Mouse (Mus musculus): ENCODE data around the gene Slc31a1. TPM values are rescaled to one million over a fixed set of nuclear protein-coding genes. Genes with fewer than 3 reads are reported as not detected.

Gene Slc31a1
- polyA plus RNA-seq, 1 experiment from 2014 or later = 54.3 TPM

DNA sequence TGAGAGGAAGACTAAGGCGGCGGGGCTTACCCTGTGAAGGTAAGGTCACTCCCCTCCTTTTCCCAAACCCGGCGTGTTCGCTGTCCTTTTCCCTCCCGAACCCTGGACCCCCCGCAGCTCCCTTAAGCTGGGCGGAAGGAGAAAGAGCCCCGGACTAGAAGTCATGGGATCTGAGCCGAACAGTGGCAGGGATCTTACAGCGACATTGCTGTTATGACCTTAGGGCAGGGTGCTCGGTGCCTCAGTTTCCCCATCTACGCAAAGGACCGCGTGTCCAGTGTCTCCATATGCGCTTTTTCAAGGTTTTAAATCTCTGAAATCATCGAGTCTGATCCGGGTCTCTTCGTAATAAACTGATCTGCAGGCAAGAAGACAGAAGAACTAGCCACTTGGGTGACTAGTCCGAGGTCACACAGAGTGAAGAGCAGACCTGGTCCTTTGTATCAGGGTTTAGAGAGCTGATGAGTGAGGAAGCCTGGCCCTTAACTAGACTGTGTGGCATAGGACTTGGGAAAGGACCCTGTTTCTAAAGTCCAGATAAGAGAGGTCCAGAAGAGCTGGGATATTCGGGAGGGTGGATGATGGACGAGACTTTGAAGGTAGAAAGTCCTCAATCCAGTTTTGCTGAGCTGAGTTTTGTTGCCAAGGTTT lies 403 bp downstream of the Slc31a1 start:
- H3K27me3 ChIP-seq (ENCODE audit: insufficient read depth, low read length) = no peaks in the 10 kb centered on the region
- H3K4me3 ChIP-seq (ENCODE audit: low read depth, low read length) = peak overlapping the region; percentile 76
- no peaks in the 10 kb centered on the region for H3K9me3 ChIP-seq (ENCODE audit: low read length)
- ATAC-seq (peak; percentile 15), DNase-seq (no peak)
- H3K27ac ChIP-seq (ENCODE audit: low read depth) = peak overlapping the region; percentile 86
- peak overlapping the region; percentile 78 for H3K9ac ChIP-seq (replicated peaks)
- H3K36me3 ChIP-seq (replicated peaks; ENCODE audit: insufficient read depth, low read length) = peaks cover 4% of the 10 kb centered on the region; the same call in 1 of the 2 replicates
- H3K4me1 ChIP-seq (ENCODE audit: insufficient read depth) = peaks cover 30% of the 10 kb centered on the region
- TF ChIP-seq EP300 (IDR thresholded peaks at IDR 0.05; ENCODE audit: low read depth) (no peak), CTCF (IDR thresholded peaks at IDR 0.05; ENCODE audit: low read depth) (no peak)
- WGBS (ENCODE audit: insufficient replicate concordance) = 0% methylated on average over 22 of the region's 22 CpGs
- peak overlapping the region; percentile 88 for H3K4me2 ChIP-seq (ENCODE audit: low read depth, low read length)

DNA sequence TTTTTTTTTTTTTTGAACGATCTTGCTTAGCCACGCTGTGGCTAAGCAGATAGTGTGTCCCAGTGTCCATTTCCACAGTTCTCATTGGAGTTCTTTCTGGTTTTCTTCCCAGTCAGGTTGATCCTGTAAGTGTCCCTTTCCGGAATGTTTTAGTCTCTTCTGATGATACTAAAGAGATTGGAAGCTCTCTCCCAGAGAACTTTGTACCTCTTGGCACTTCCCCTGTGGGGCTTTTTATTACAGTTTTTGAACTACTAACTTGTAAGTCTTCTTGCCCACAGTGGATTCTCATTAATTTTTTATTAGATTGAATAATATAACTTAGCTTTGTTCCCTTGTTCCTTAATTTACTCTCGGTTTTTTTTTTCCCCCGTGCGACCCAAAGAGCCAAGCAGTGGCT lies 1.0 kb downstream of the Slc31a1 start:
- H3K4me2 ChIP-seq (ENCODE audit: low read depth, low read length) = peak overlapping the region; percentile 88
- H3K27ac ChIP-seq (ENCODE audit: low read depth) = peak overlapping the region; percentile 86
- DNase-seq = no peak
- peak overlapping the region; percentile 78 for H3K9ac ChIP-seq (replicated peaks)
- H3K36me3 ChIP-seq (replicated peaks; ENCODE audit: insufficient read depth, low read length) = peaks cover 4% of the 10 kb centered on the region; the same call in 1 of the 2 replicates
- no peaks in the 10 kb centered on the region for H3K9me3 ChIP-seq (ENCODE audit: low read length)
- H3K27me3 ChIP-seq (ENCODE audit: insufficient read depth, low read length) = no peaks in the 10 kb centered on the region
- H3K4me1 ChIP-seq (ENCODE audit: insufficient read depth) = peaks cover 36% of the 10 kb centered on the region
- 16% methylated on average over 6 of the region's 6 CpGs for WGBS (ENCODE audit: insufficient replicate concordance)
- TF ChIP-seq CTCF (IDR thresholded peaks at IDR 0.05; ENCODE audit: low read depth) (no peak), EP300 (IDR thresholded peaks at IDR 0.05; ENCODE audit: low read depth) (no peak)
- peak overlapping the region; percentile 76 for H3K4me3 ChIP-seq (ENCODE audit: low read depth, low read length)
- ATAC-seq = no peak

DNA sequence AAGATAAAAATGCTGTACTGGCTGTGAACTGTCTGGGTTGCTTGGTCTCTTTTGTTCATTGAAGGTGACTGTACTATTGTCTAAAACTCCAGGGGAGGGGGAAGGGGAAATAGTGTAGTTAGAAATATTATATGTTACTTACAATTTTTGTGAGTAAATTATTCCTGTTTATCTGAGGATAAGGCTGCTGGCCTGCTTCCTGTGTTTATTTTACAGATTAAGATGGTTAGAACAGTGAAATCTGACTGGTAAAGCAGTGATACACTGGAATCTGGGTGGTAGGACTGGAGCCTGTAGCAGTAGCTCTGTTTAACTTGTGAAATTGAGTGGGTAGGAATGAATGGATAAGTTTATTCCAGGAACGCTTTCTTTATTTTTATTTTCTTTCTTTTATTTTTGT lies 1.5 kb downstream of the Slc31a1 start:
- 71% methylated on average over 1 of the region's 1 CpGs for WGBS (ENCODE audit: insufficient replicate concordance)
- Histone ChIP-seq H3K36me3 (replicated peaks; ENCODE audit: insufficient read depth, low read length) (peaks cover 2% of the 10 kb centered on the region; the same call in 1 of the 2 replicates), H3K27ac (ENCODE audit: low read depth) (peak overlapping the region; percentile 86), H3K4me2 (ENCODE audit: low read depth, low read length) (peak overlapping the region; percentile 88), H3K4me1 (ENCODE audit: insufficient read depth) (peaks cover 38% of the 10 kb centered on the region), H3K27me3 (ENCODE audit: insufficient read depth, low read length) (no peaks in the 10 kb centered on the region), H3K9ac (replicated peaks) (peak overlapping the region; percentile 78), H3K4me3 (ENCODE audit: low read depth, low read length) (peak overlapping the region; percentile 76), H3K9me3 (ENCODE audit: low read length) (no peaks in the 10 kb centered on the region)
- ATAC-seq = no peak
- no peak for DNase-seq
- no peak for TF ChIP-seq CTCF (IDR thresholded peaks at IDR 0.05; ENCODE audit: low read depth)
- no peak for TF ChIP-seq EP300 (IDR thresholded peaks at IDR 0.05; ENCODE audit: low read depth)

DNA sequence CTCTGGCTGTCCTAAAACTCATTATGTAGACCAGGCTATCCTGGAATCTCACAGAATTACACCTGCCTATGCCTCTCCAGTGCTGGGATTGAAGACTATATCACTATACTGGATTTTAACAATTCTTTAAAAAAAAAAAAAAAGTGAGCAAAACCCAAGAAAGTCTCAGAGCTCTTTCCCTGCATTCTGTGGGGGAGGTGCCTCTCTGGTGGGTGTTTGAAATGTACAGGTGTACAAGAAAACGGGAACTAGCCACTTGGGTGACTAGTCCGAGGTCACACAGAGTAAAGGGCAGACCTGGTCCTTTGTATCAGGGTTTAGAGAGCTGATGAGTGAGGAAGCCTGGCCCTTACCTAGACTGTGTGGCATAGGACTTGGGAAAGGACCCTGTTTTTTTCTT lies 1.9 kb downstream of the Slc31a1 start:
- H3K9me3 ChIP-seq (ENCODE audit: low read length) = no peaks in the 10 kb centered on the region
- ATAC-seq (no peak), DNase-seq (no peak)
- H3K27me3 ChIP-seq (ENCODE audit: insufficient read depth, low read length) = no peaks in the 10 kb centered on the region
- TF ChIP-seq EP300 (IDR thresholded peaks at IDR 0.05; ENCODE audit: low read depth) (no peak), CTCF (IDR thresholded peaks at IDR 0.05; ENCODE audit: low read depth) (no peak)
- no peak overlapping the region for H3K9ac ChIP-seq (replicated peaks)
- peaks cover 39% of the 10 kb centered on the region for H3K4me1 ChIP-seq (ENCODE audit: insufficient read depth)
- no peak overlapping the region for H3K27ac ChIP-seq (ENCODE audit: low read depth)
- WGBS (ENCODE audit: insufficient replicate concordance) = 50% methylated on average over 2 of the region's 2 CpGs
- H3K4me2 ChIP-seq (ENCODE audit: low read depth, low read length) = peak overlapping the region; percentile 88
- peak overlapping the region; percentile 76; the same call in 1 of the 2 replicates for H3K4me3 ChIP-seq (ENCODE audit: low read depth, low read length)
- H3K36me3 ChIP-seq (replicated peaks; ENCODE audit: insufficient read depth, low read length) = no peaks in the 10 kb centered on the region

DNA sequence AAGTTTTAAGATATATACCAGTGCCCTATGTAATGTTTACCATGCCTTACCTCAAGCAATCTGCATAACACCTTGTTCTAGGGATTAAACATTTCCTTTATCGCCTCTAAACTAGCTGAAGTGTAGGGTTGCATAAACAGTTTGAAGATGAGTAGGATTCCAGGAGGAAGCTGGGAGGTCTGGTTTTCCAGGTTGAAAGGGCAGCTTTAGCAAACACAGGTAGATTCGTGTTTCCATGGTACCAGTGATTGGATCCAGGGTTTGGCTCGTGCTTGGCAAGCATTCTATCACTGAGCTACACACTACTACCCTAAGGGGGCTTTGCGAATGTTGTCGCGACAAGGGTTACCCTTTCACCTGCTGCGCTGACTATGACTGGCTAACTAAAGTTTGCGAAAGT lies 3.8 kb downstream of the Slc31a1 start:
- TF ChIP-seq EP300 (IDR thresholded peaks at IDR 0.05; ENCODE audit: low read depth) = no peak
- TF ChIP-seq CTCF (IDR thresholded peaks at IDR 0.05; ENCODE audit: low read depth) = no peak
- Histone ChIP-seq H3K9ac (replicated peaks) (no peak overlapping the region), H3K4me2 (ENCODE audit: low read depth, low read length) (peak overlapping the region; percentile 20; the same call in 1 of the 2 replicates), H3K27ac (ENCODE audit: low read depth) (0 out of 2 replicates have a peak overlapping the region, but pooled peaks have one; percentile 58), H3K4me3 (ENCODE audit: low read depth, low read length) (no peak overlapping the region), H3K4me1 (ENCODE audit: insufficient read depth) (peaks cover 37% of the 10 kb centered on the region), H3K27me3 (ENCODE audit: insufficient read depth, low read length) (no peaks in the 10 kb centered on the region), H3K9me3 (ENCODE audit: low read length) (no peaks in the 10 kb centered on the region), H3K36me3 (replicated peaks; ENCODE audit: insufficient read depth, low read length) (no peaks in the 10 kb centered on the region)
- DNase-seq (no peak), ATAC-seq (no peak)
- WGBS (ENCODE audit: insufficient replicate concordance) = 68% methylated on average over 8 of the region's 8 CpGs

DNA sequence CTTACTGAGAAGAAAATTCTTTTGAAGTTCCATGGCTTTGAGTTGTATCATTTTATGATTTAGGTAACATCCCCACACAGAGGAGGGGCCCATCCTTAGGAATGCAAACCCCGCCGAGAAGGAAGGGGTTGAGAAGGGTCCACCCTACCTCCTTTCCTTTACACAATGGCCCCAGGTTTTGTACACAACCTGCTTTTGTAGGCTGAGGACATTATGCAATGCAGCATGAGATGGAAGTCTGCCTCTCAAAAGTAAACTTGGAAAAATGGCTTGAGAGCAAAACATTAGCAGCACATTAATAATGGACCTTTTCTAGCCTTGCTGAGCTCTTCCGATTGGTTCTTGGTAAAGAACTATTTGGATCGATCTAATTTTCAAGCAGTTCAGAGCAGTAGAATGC lies 5.8 kb downstream of the Slc31a1 start:
- peak overlapping the region; percentile 34 for H3K4me2 ChIP-seq (ENCODE audit: low read depth, low read length)
- H3K27me3 ChIP-seq (ENCODE audit: insufficient read depth, low read length) = no peaks in the 10 kb centered on the region
- no peak for ATAC-seq
- no peak overlapping the region for H3K4me3 ChIP-seq (ENCODE audit: low read depth, low read length)
- H3K4me1 ChIP-seq (ENCODE audit: insufficient read depth) = peaks cover 49% of the 10 kb centered on the region
- TF ChIP-seq CTCF (IDR thresholded peaks at IDR 0.05; ENCODE audit: low read depth) = no peak
- DNase-seq = no peak
- H3K36me3 ChIP-seq (replicated peaks; ENCODE audit: insufficient read depth, low read length) = no peaks in the 10 kb centered on the region
- peak overlapping the region; percentile 71 for H3K27ac ChIP-seq (ENCODE audit: low read depth)
- H3K9me3 ChIP-seq (ENCODE audit: low read length) = no peaks in the 10 kb centered on the region
- H3K9ac ChIP-seq (replicated peaks) = 0 out of 2 replicates have a peak overlapping the region, but pooled peaks have one; percentile 8
- WGBS (ENCODE audit: insufficient replicate concordance) = 76% methylated on average over 4 of the region's 4 CpGs
